Mouse (Mus musculus) ES-E14 (cell line): ENCODE data around the gene Cul3.

Experiments
- CHD2 ChIP-seq: IDR thresholded peaks from 2 replicates; pipeline ENCODE4 v1.6.1; 2014; ENCODE audit warnings: mild to moderate bottlenecking, low read depth, low read length, inconsistent platforms
- HCFC1 ChIP-seq: IDR thresholded peaks from 2 replicates; pipeline ENCODE4 v1.6.1; 2012; ENCODE audit warnings: low read length, inconsistent platforms, borderline replicate concordance; ENCODE audit not compliant: insufficient read depth
- ZNF384 ChIP-seq: IDR thresholded peaks from 2 replicates; pipeline ENCODE4 v1.6.1; 2012; ENCODE audit warnings: low read depth, low read length, inconsistent platforms

DNA sequence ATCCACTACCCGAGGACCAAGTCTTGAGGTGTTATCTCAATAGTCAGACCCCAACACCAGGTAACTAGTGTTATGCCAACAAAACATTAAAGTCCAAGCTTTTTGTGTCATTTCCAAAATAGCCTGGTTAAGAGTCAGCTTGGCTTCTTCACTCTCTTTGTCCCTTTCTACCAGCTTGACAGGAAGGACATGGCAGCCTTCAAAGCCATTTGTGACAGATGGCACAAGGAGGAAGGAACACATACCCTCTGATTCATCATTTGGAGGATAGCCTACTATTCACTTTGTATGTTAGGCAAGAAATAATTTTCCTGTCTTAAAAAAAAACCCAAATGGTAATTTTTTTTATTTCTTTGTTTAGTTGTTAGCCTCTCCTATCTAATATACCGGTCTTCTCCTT, 22.7 kb upstream of the Cul3 start:
- TF ChIP-seq HCFC1 (no peak), CHD2 (no peak), ZNF384 (no peak)
